ENCODE assay signal across 8 mouse cellular contexts in the genomic region with DNA sequence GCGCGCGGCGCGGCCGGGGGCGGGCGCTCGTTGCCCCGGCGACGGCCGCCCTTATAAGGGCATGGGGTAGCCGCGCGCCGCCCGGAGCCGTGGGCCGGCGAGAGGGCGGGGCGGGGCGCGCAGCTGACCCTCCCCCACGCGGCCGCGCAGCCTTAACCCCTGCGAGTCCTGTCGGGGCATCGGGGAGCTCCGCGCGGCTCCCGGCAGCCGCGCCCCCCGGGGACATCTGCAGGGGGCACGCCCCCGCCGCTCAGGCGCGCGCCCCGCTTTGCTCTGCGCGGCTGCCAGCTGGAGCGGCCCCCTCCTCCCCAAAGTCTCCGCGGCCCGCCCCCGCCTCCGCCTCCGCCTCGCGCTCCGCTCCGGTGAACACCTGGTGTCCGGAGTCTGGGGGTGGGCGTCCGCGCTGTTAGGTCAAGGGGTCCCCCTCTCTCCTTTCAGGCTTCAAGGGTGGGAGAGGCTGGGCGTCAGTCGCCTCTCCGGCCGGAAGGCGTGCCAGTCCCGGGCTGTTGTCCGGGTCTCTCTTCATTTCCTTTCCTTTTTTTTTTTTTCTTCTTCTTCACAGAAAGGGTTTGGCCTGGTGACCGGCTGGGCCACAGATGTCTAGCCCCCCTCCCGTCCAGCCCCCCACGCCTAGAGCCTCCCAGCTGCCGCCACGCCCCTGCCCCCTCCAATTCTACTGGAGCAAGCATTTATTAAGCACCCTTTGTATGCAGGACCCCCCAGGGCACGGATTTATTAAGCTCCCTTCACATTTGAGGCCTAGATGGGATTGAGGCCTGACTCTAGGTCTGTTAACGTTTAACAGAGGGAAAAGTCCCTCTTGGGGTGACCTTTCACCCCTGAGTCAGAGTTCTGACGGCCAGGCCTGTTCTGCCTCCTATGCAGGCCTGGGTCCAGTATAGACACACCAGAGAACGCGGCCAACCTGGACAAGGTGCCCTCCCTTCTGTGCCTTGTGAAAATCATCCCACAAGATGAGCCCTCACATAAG. TPM values are rescaled to one million over a fixed set of nuclear protein-coding genes. Genes with fewer than 3 reads are reported as not detected.
DNase-seq lines count a peak whose midpoint lies in the region; ATAC-seq lines count a peak whose summit lies in the region.

No protein-coding gene starts in this region.

- ATAC-seq in embryonic facial prominence, embryonic 14.5 days (ENCODE audit: low read depth): peak; percentile 93
- ATAC-seq in heart, embryonic 15.5 days (replicated peaks; ENCODE audit: insufficient number of reproducible peaks, insufficient read depth, low FRiP score, low read depth): peak; percentile 91
- ATAC-seq in neural tube, embryonic 14.5 days (ENCODE audit: low read depth): peak; percentile 77

- H3K36me3 ChIP-seq in embryonic facial prominence, embryonic 14.5 days (ENCODE audit: control insufficient read depth, insufficient read depth, low read length): peaks cover 11% of the 10 kb centered on the region
- peaks cover 12% of the 10 kb centered on the region; the same call in 1 of the 2 replicates for H3K36me3 ChIP-seq in heart, embryonic 15.5 days
- no peaks in the 10 kb centered on the region for H3K36me3 ChIP-seq in neural tube, embryonic 14.5 days (ENCODE audit: control insufficient read depth, insufficient read depth, low read length)

- H3K4me2 ChIP-seq in embryonic facial prominence, embryonic 14.5 days (ENCODE audit: low read depth, low read length): peak overlapping the region; percentile 99
- peak overlapping the region; percentile 97 for H3K4me2 ChIP-seq in heart, embryonic 15.5 days
- H3K4me2 ChIP-seq in neural tube, embryonic 14.5 days (ENCODE audit: low read depth, low read length): peak overlapping the region; percentile 100

- H3K4me1 ChIP-seq in embryonic facial prominence, embryonic 14.5 days (ENCODE audit: control insufficient read depth, insufficient read depth, low read length): peaks cover 25% of the 10 kb centered on the region
- H3K4me1 ChIP-seq in heart, embryonic 15.5 days (replicated peaks): peaks cover 36% of the 10 kb centered on the region
- peaks cover 25% of the 10 kb centered on the region for H3K4me1 ChIP-seq in neural tube, embryonic 14.5 days (ENCODE audit: control insufficient read depth, insufficient read depth, low read length)

- 3% methylated on average over 15 of the region's 80 CpGs for WGBS in embryonic facial prominence, embryonic 14.5 days
- WGBS in heart, embryonic 15.5 days: 5% methylated on average over 45 of the region's 80 CpGs
- whole genome bisulfite sequencing in neural tube, embryonic 14.5 days: 2% methylated on average over 67 of the region's 80 CpGs

- peak overlapping the region; percentile 88 for H3K27ac ChIP-seq in embryonic facial prominence, embryonic 14.5 days (replicated peaks; ENCODE audit: low read depth, low read length)
- peak overlapping the region; percentile 93 for H3K27ac ChIP-seq in heart, embryonic 15.5 days
- H3K27ac ChIP-seq in neural tube, embryonic 14.5 days (ENCODE audit: low read depth, low read length): peak overlapping the region; percentile 82

- no peaks in the 10 kb centered on the region for H3K27me3 ChIP-seq in embryonic facial prominence, embryonic 14.5 days (replicated peaks; ENCODE audit: control insufficient read depth, insufficient read depth, low read length)
- no peaks in the 10 kb centered on the region for H3K27me3 ChIP-seq in heart, embryonic 15.5 days
- H3K27me3 ChIP-seq in neural tube, embryonic 14.5 days (ENCODE audit: control insufficient read depth, insufficient read depth, low read length): no peaks in the 10 kb centered on the region; the same call in 1 of the 2 replicates

- H3K4me3 ChIP-seq in embryonic facial prominence, embryonic 14.5 days (ENCODE audit: low read depth, low read length): peak overlapping the region; percentile 77
- H3K4me3 ChIP-seq in heart, embryonic 15.5 days: peak overlapping the region; percentile 81
- H3K4me3 ChIP-seq in neural tube, embryonic 14.5 days (ENCODE audit: low read depth, low read length): peak overlapping the region; percentile 76

- peak; percentile 87 for DNase-seq in A20 (ENCODE audit: low read depth, low spot score)
- DNase-seq in adrenal gland, postnatal 25 days: peak; percentile 92
- peak; percentile 93 for DNase-seq in embryonic facial prominence, embryonic 14.5 days (ENCODE audit: low spot score)
- DNase-seq in kidney, postnatal 14 days: peak; percentile 96
- peak; percentile 86 to 89 for DNase-seq in lung, adult 18-20 months
- DNase-seq in testis, postnatal 10 days (ENCODE audit: low spot score): peak; percentile 94

- peak overlapping the region; percentile 79 for H3K9ac ChIP-seq in embryonic facial prominence, embryonic 14.5 days (ENCODE audit: low read depth, low read length)
- peak overlapping the region; percentile 86 for H3K9ac ChIP-seq in heart, embryonic 15.5 days
- peak overlapping the region; percentile 87 for H3K9ac ChIP-seq in neural tube, embryonic 14.5 days (replicated peaks; ENCODE audit: low read depth, low read length)

- H3K9me3 ChIP-seq in embryonic facial prominence, embryonic 14.5 days (ENCODE audit: control insufficient read depth, low read length): no peaks in the 10 kb centered on the region
- no peaks in the 10 kb centered on the region for H3K9me3 ChIP-seq in heart, embryonic 15.5 days (replicated peaks)
- H3K9me3 ChIP-seq in neural tube, embryonic 14.5 days (ENCODE audit: control insufficient read depth, low read length): no peaks in the 10 kb centered on the region

RNA-seq across cellular contexts. Expression of gene Nr2f6, which starts 0.5 kb away (rescaled TPM):
- total RNA-seq in adrenal gland, postnatal 25 days (2021): 64.5 and 75.8 TPM in 2 replicates
- polyA plus RNA-seq in embryonic facial prominence, embryonic 14.5 days (2014; fragmentation: Nextera tagmentation; extraction: Ambion mirVana): 57.2 and 61.9 TPM in 2 replicates
- 43.4 and 51.5 TPM in 2 replicates for polyA plus RNA-seq in heart, embryonic 15.5 days (2015; fragmentation: Nextera tagmentation; extraction: Ambion mirVana)
- polyA plus RNA-seq in neural tube, embryonic 14.5 days (2014; fragmentation: Nextera tagmentation; extraction: Ambion mirVana): 22.3 and 32.8 TPM in 2 replicates

RNA-seq across cellular contexts. Expression of gene Ocel1, which starts 11.2 kb away (rescaled TPM):
- 18.7 and 20.7 TPM in 2 replicates for total RNA-seq in adrenal gland, postnatal 25 days (2021)
- 3.8 and 4.0 TPM in 2 replicates for polyA plus RNA-seq in embryonic facial prominence, embryonic 14.5 days (2014; fragmentation: Nextera tagmentation; extraction: Ambion mirVana)
- polyA plus RNA-seq in heart, embryonic 15.5 days (2015; fragmentation: Nextera tagmentation; extraction: Ambion mirVana): 4.9 and 7.2 TPM in 2 replicates
- 4.8 and 4.9 TPM in 2 replicates for polyA plus RNA-seq in neural tube, embryonic 14.5 days (2014; fragmentation: Nextera tagmentation; extraction: Ambion mirVana)

RNA-seq across cellular contexts. Expression of gene Ushbp1, which starts 13.3 kb away (rescaled TPM):
- total RNA-seq in adrenal gland, postnatal 25 days (2021): 20.6 and 25.8 TPM in 2 replicates
- polyA plus RNA-seq in embryonic facial prominence, embryonic 14.5 days (2014; fragmentation: Nextera tagmentation; extraction: Ambion mirVana): 9.4 and 11.3 TPM in 2 replicates
- polyA plus RNA-seq in heart, embryonic 15.5 days (2015; fragmentation: Nextera tagmentation; extraction: Ambion mirVana): 14.6 and 17.3 TPM in 2 replicates
- polyA plus RNA-seq in neural tube, embryonic 14.5 days (2014; fragmentation: Nextera tagmentation; extraction: Ambion mirVana): 3.2 and 5.0 TPM in 2 replicates

RNA-seq across cellular contexts. Expression of gene Babam1, which starts 14.4 kb away (rescaled TPM):
- 105 and 116 TPM in 2 replicates for total RNA-seq in adrenal gland, postnatal 25 days (2021)
- 79.6 and 85.2 TPM in 2 replicates for polyA plus RNA-seq in embryonic facial prominence, embryonic 14.5 days (2014; fragmentation: Nextera tagmentation; extraction: Ambion mirVana)
- 75.5 and 89.9 TPM in 2 replicates for polyA plus RNA-seq in heart, embryonic 15.5 days (2015; fragmentation: Nextera tagmentation; extraction: Ambion mirVana)
- 90.9 and 96.5 TPM in 2 replicates for polyA plus RNA-seq in neural tube, embryonic 14.5 days (2014; fragmentation: Nextera tagmentation; extraction: Ambion mirVana)

RNA-seq across cellular contexts. Expression of gene Use1, which starts 15.6 kb away (rescaled TPM):
- 168 and 199 TPM in 2 replicates for total RNA-seq in adrenal gland, postnatal 25 days (2021)
- 106 and 115 TPM in 2 replicates for polyA plus RNA-seq in embryonic facial prominence, embryonic 14.5 days (2014; fragmentation: Nextera tagmentation; extraction: Ambion mirVana)
- 67.6 and 75.3 TPM in 2 replicates for polyA plus RNA-seq in heart, embryonic 15.5 days (2015; fragmentation: Nextera tagmentation; extraction: Ambion mirVana)
- polyA plus RNA-seq in neural tube, embryonic 14.5 days (2014; fragmentation: Nextera tagmentation; extraction: Ambion mirVana): 115 and 130 TPM in 2 replicates

Comparison
In these comparisons a context has a peak if more than half of its experiments do, and no peak if none do; other contexts are left out.
1. Peak in every context shown above with its lines: DNase-seq, ATAC-seq, H3K4me3 ChIP-seq and H3K27ac ChIP-seq.